Comparison of ENCODE assay signal across 8 mouse cellular contexts in genomic region chr10:12813211-12813811, GRCm38 (mm10). TPM values are rescaled to one million over a fixed set of nuclear protein-coding genes. Genes with fewer than 3 reads are reported as not detected.
DNase-seq lines count a peak whose midpoint lies in the region; ATAC-seq and TF ChIP-seq lines count a peak whose summit lies in the region.

No protein-coding gene starts in this region.

- H3K4me3 ChIP-seq in lung, embryonic 14.5 days (ENCODE audit: low read depth, low read length), result no peak overlapping the region
- H3K4me3 ChIP-seq in heart, embryonic 14.5 days (ENCODE audit: control insufficient read depth in 1 of 2, insufficient read depth in 1 of 2, low read depth in 1 of 2, low read length in 2 of 2), result peak overlapping the region; percentile 8 to 15; a peak in 2 of 4 replicates
- peak overlapping the region; percentile 6; the same call in 1 of the 2 replicates for H3K4me3 ChIP-seq in liver, adult 2 months (ENCODE audit: insufficient read depth, low read depth, low read length)

- no peaks in the 10 kb centered on the region for H3K9me3 ChIP-seq in lung, embryonic 14.5 days (ENCODE audit: low read depth, low read length)
- no peaks in the 10 kb centered on the region for H3K9me3 ChIP-seq in heart, embryonic 14.5 days (ENCODE audit: control insufficient read depth, low read length)

- no peak for TF ChIP-seq CTCF in lung, embryonic 14.5 days (IDR thresholded peaks at IDR 0.05; ENCODE audit: low read depth)
- no peak for TF ChIP-seq CTCF in liver, adult 2 months (IDR thresholded peaks at IDR 0.05; ENCODE audit: low read depth, low read length)

- intact Hi-C loops in left cerebral cortex, postnatal 4 days (cut with DNase I), result no loop called here
- intact Hi-C loops in gastrocnemius, postnatal 14 days (cut with DNase I; ENCODE audit: low total_unique reads), result no loop called here

- no peak for TF ChIP-seq POLR2A in liver, adult 2 months (IDR thresholded peaks at IDR 0.05; ENCODE audit: extremely low read depth, insufficient read depth, low read length)

- H3K79me2 ChIP-seq in liver, adult 2 months (ENCODE audit: control insufficient read depth, insufficient read depth, low read length), result peaks cover 32% of the 10 kb centered on the region; the same call in 1 of the 2 replicates

- peak overlapping the region; percentile 72 for H3K27ac ChIP-seq in lung, embryonic 14.5 days (ENCODE audit: low read depth)
- H3K27ac ChIP-seq in heart, embryonic 14.5 days (replicated peaks in 1 of 2; ENCODE audit: control insufficient read depth in 1 of 2, insufficient read depth in 1 of 2, low read depth in 2 of 2, low read length in 2 of 2), result peak overlapping the region; percentile 52 to 78
- H3K27ac ChIP-seq in liver, adult 2 months (replicated peaks; ENCODE audit: insufficient read depth, low read depth, low read length), result peak overlapping the region; percentile 56; the same call in 1 of the 2 replicates

- H3K36me3 ChIP-seq in lung, embryonic 14.5 days (ENCODE audit: insufficient read depth), result no peaks in the 10 kb centered on the region
- H3K36me3 ChIP-seq in heart, embryonic 14.5 days (ENCODE audit: control insufficient read depth, insufficient read depth, low read length), result no peaks in the 10 kb centered on the region
- H3K36me3 ChIP-seq in liver, adult 2 months (ENCODE audit: control insufficient read depth, insufficient read depth, low read length), result no peaks in the 10 kb centered on the region

- 49% methylated on average over 12 of the region's 12 CpGs for WGBS in lung, embryonic 14.5 days
- WGBS in heart, embryonic 14.5 days, result 21% methylated on average over 12 of the region's 12 CpGs
- WGBS in liver, adult 2 months, result 63% methylated on average over 12 of the region's 12 CpGs

- 0 out of 2 replicates have a peak, but pooled peaks have one; percentile 29 for ATAC-seq in lung, embryonic 14.5 days (ENCODE audit: insufficient read depth)
- peak; percentile 44 for ATAC-seq in heart, embryonic 14.5 days (ENCODE audit: insufficient number of reproducible peaks, insufficient read depth, low FRiP score, low read depth)

- no peak overlapping the region for H3K9ac ChIP-seq in lung, embryonic 14.5 days
- peak overlapping the region; percentile 41; the same call in 1 of the 2 replicates for H3K9ac ChIP-seq in heart, embryonic 14.5 days (ENCODE audit: low read length)
- peak overlapping the region; percentile 53; the same call in 1 of the 2 replicates for H3K9ac ChIP-seq in liver, adult 2 months (ENCODE audit: low read depth, low read length)

- H3K4me2 ChIP-seq in lung, embryonic 14.5 days, result peak overlapping the region; percentile 33
- peak overlapping the region; percentile 50 for H3K4me2 ChIP-seq in heart, embryonic 14.5 days (ENCODE audit: low read length)

- no peaks in the 10 kb centered on the region for H3K27me3 ChIP-seq in lung, embryonic 14.5 days (ENCODE audit: insufficient read depth, low read length)
- H3K27me3 ChIP-seq in heart, embryonic 14.5 days (ENCODE audit: control insufficient read depth, insufficient read depth, low read length), result no peaks in the 10 kb centered on the region
- no peaks in the 10 kb centered on the region for H3K27me3 ChIP-seq in liver, adult 2 months (ENCODE audit: control insufficient read depth, insufficient read depth, low read length)

- DNase-seq in lung, embryonic 14.5 days, result peak; percentile 41
- DNase-seq in lung, postnatal 14 days, result no peak
- DNase-seq in liver, adult 2 months (ENCODE audit: extremely low read depth, low read depth, low spot score), result no peak
- DNase-seq in spleen, postnatal 10 days (ENCODE audit: low spot score in 2 of 2), result peak; percentile 41 to 58
- no peak for DNase-seq in gastrocnemius, postnatal 25 days
- DNase-seq in left cerebral cortex, postnatal 4 days, result no peak
- no peak for DNase-seq in gastrocnemius, postnatal 14 days

- no peaks in the 10 kb centered on the region for H3K4me1 ChIP-seq in lung, embryonic 14.5 days (ENCODE audit: insufficient read depth)
- H3K4me1 ChIP-seq in heart, embryonic 14.5 days (ENCODE audit: control insufficient read depth in 2 of 2, insufficient read depth in 2 of 2, low read length in 2 of 2), result peaks cover 31 to 67% of the 10 kb centered on the region in 2 experiments
- peaks cover 21% of the 10 kb centered on the region for H3K4me1 ChIP-seq in liver, adult 2 months (ENCODE audit: control insufficient read depth, insufficient read depth, low read length)

RNA-seq across cellular contexts. Expression of gene Utrn, which starts 55.9 kb away (rescaled TPM):
- 66.1 and 67.9 TPM in 2 replicates for polyA plus RNA-seq in lung, embryonic 14.5 days (2014; fragmentation: Nextera tagmentation; extraction: Ambion mirVana)
- polyA plus RNA-seq in heart, embryonic 14.5 days (2014; fragmentation: Nextera tagmentation; extraction: Ambion mirVana), result 65.3 and 67.0 TPM in 2 replicates
- total RNA-seq in liver, adult 2 months (2014; rRNA removed), result 25.7 and 27.9 TPM in 2 replicates
- polyA plus RNA-seq in liver, adult 2 months (2012; rRNA removed), result 5.4 and 5.9 TPM in 2 replicates
- 10 to 100 TPM; 29.6 to 39.0 TPM for total RNA-seq in gastrocnemius, postnatal 25 days (2021)
- 10 to 100 TPM; 32.1 to 34.6 TPM for total RNA-seq in left cerebral cortex, postnatal 4 days (2021)
- 10 to 100 TPM; 37.1 to 44.7 TPM for total RNA-seq in gastrocnemius, postnatal 14 days (2021)

Comparison
In these comparisons a context has a peak if more than half of its experiments do, and no peak if none do; other contexts are left out.
1. DNase-seq: peak in lung, embryonic 14.5 days (single experiment) and spleen, postnatal 10 days (2 of 2); none in lung, postnatal 14 days (single experiment), liver, adult 2 months (single experiment), gastrocnemius, postnatal 25 days (single experiment), left cerebral cortex, postnatal 4 days (single experiment) and gastrocnemius, postnatal 14 days (single experiment).
2. Peak in every context shown above with its lines, with median percentiles within 50 percentile points of each other: H3K27ac ChIP-seq.